In the genomic region with DNA sequence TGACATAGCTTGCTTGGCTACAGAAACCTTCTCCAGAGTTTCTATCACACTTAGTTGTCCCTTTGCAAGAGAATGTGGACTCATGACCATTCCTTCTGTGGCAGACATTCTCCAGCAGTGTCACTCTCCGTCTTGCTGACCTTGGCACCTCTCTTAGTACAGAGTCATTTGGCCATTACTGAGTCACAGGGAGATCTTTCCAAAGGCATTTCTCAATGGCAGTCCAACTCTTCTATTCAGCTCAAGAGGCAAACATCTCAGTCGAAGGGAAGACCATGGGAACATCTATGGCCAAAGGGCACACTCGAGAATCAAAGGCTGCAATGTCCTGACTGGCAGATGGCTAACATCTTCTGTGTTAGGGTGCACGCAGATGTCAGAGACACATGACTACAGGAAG, we compare ENCODE assay signal across 28 mouse cellular contexts.
"Had no signal": no experiment of that assay in that cellular context is flagged by ENCODE, and none has a peak within 500 bp of the region (broad histone marks: within the 10 kb centered on the region; RNA-seq: fewer than 3 reads in every experiment).

No protein-coding gene starts in this region.

- ATAC-seq: hindbrain, postnatal 0 days; intestine, embryonic 16.5 days; liver, embryonic 12.5 days had no signal

- DNase-seq: gastrocnemius, adult 2 months; gastrocnemius, postnatal 10 days; gastrocnemius, postnatal 25 days; heart, adult 11 months; heart, adult 2 months; heart, postnatal 4 days; kidney, adult 11 months; kidney, adult 2 months; kidney, adult 9 months; kidney, postnatal 14 days; kidney, postnatal 36 days; layer of hippocampus, adult 9-11 months; layer of hippocampus, postnatal 36 days; left cerebral cortex, postnatal 4 days had no signal

- H3K36me3 ChIP-seq: heart, embryonic 13.5 days; heart, embryonic 15.5 days; hindbrain, embryonic 10.5 days; hindbrain, embryonic 12.5 days; hindbrain, embryonic 15.5 days; kidney, embryonic 15.5 days; limb, embryonic 13.5 days; limb, embryonic 15.5 days; liver, embryonic 12.5 days had no signal

- H3K27me3 ChIP-seq: heart, embryonic 13.5 days; heart, embryonic 15.5 days; hindbrain, embryonic 12.5 days; hindbrain, embryonic 15.5 days; kidney, embryonic 15.5 days; limb, embryonic 13.5 days; limb, embryonic 15.5 days had no signal

- H3K4me3 ChIP-seq: gastrocnemius, adult 2 months; heart, adult 2 months; heart, embryonic 13.5 days; heart, embryonic 15.5 days; hindbrain, embryonic 10.5 days; hindbrain, embryonic 12.5 days; hindbrain, embryonic 15.5 days; kidney, embryonic 15.5 days; limb, embryonic 13.5 days; limb, embryonic 15.5 days; liver, embryonic 12.5 days had no signal

- H3K9ac ChIP-seq: heart, embryonic 13.5 days; heart, embryonic 15.5 days; hindbrain, embryonic 12.5 days; hindbrain, embryonic 15.5 days; kidney, embryonic 15.5 days; limb, embryonic 13.5 days; limb, embryonic 15.5 days; liver, embryonic 12.5 days; liver, embryonic 14.5 days had no signal

- H3K4me1 ChIP-seq: heart, embryonic 15.5 days; kidney, embryonic 15.5 days; limb, embryonic 13.5 days; limb, embryonic 15.5 days; liver, embryonic 12.5 days had no signal

- H3K9me3 ChIP-seq: heart, embryonic 13.5 days; heart, embryonic 15.5 days; hindbrain, embryonic 12.5 days; hindbrain, embryonic 15.5 days; kidney, embryonic 15.5 days; limb, embryonic 13.5 days; limb, embryonic 15.5 days; liver, embryonic 12.5 days had no signal

- H3K4me2 ChIP-seq: heart, embryonic 11.5 days; heart, embryonic 13.5 days; heart, embryonic 15.5 days; hindbrain, embryonic 12.5 days; hindbrain, embryonic 15.5 days; kidney, embryonic 15.5 days; limb, embryonic 13.5 days; limb, embryonic 15.5 days; liver, embryonic 12.5 days had no signal

- H3K27ac ChIP-seq: gastrocnemius, adult 2 months; heart, adult 2 months; heart, embryonic 13.5 days; heart, embryonic 15.5 days; hindbrain, embryonic 10.5 days; hindbrain, embryonic 12.5 days; hindbrain, embryonic 15.5 days; hindbrain, postnatal 0 days; kidney, embryonic 15.5 days; kidney, postnatal 0 days; limb, embryonic 13.5 days; limb, embryonic 15.5 days; liver, embryonic 12.5 days; liver, embryonic 14.5 days had no signal
